Mouse (Mus musculus) brain, embryonic 14.5 days (tissue): ENCODE data around the gene Fam241a. TPM values are rescaled to one million over a fixed set of nuclear protein-coding genes. Genes with fewer than 3 reads are reported as not detected.

Experiments used
- DNase-seq: peaks from one replicate; pipeline ENCODE4 v3.0.0-alpha.2; 2011; ENCODE audit warnings: low read depth
- CTCF ChIP-seq: fragments of 200-500 bp; IDR thresholded peaks from 2 replicates; pipeline ENCODE4 v1.5.1; 2012; ENCODE audit warnings: inconsistent platforms, mild to moderate bottlenecking, moderate library complexity, borderline replicate concordance; ENCODE audit not compliant: insufficient read depth, insufficient read length; ENCODE audit errors: extremely low read depth
- POLR2A ChIP-seq: fragments of 200-500 bp; IDR thresholded peaks from 2 replicates; pipeline ENCODE4 v1.6.1; 2012; ENCODE audit warnings: mild to moderate bottlenecking, inconsistent platforms, borderline replicate concordance; ENCODE audit not compliant: poor library complexity, insufficient read depth, insufficient read length, severe bottlenecking; ENCODE audit errors: extremely low read depth
- polyA plus RNA-seq: library from polyadenylated mRNA; depleted of rRNA; stranded (reverse); fragments of >200 nt; gene quantifications from 2 replicates; pipeline ENCODE4 v1.2.3, GENCODE M21; 2012; rRNA removed

Fam241a gene
- polyA plus RNA-seq, 1 experiment: 6.3 TPM

DNA sequence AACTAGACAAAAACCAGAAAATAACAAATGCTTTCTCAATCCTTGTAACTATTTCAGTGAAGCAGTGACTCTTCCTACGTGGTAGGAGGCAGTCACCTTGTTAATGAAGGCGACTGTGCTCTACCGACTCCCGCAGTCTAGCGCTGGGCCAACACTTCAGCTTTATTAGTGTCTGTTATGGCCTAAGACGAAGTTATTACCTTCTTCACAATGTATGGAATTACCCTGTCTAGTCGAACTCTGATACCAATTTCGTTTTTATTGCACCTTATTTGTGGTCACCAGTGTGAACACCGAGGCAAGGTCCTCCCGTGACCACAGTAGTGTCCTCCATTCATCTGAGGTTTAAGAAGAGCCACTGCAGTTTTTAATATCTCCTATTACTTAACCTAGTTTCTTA, 65.9 kb downstream of the Fam241a start:
- TF ChIP-seq POLR2A (no peak), CTCF (no peak)
- no peak for DNase-seq

GRCm38 (mm10) chr3:127827123-127827522, 69.0 kb downstream of the Fam241a start:
- peak; percentile 49 for DNase-seq
- TF ChIP-seq POLR2A (no peak), CTCF (no peak)

- DNase-seq: no peak
- no peak for TF ChIP-seq POLR2A
- TF ChIP-seq CTCF: no peak
Measured at GRCm38 (mm10) chr3:127826503-127826902, 69.6 kb downstream of the Fam241a start.

GRCm38 (mm10) chr3:127823886-127824863, 71.9 kb downstream of the Fam241a start:
- no peak for TF ChIP-seq CTCF
- TF ChIP-seq POLR2A: no peak
- no peak for DNase-seq

GRCm38 (mm10) chr3:127821209-127821608, 74.9 kb downstream of the Fam241a start:
- no peak for DNase-seq
- no peak for TF ChIP-seq POLR2A
- no peak for TF ChIP-seq CTCF

GRCm38 (mm10) chr3:127820400-127820799, 75.7 kb downstream of the Fam241a start:
- TF ChIP-seq POLR2A: no peak
- no peak for TF ChIP-seq CTCF

More at GRCm38 (mm10) chr3:127820400-127820799, 75.7 kb downstream of the Fam241a start:
- DNase-seq: no peak

Other genes starting within 250 kb of the Fam241a start
- gene Alpk1, start 115.8 kb downstream of the Fam241a start, polyA plus RNA-seq: 2.2 and 2.6 TPM in 2 replicates
- gene Tifa, start 106.5 kb downstream of the Fam241a start, polyA plus RNA-seq: 2.5 and 3.0 TPM in 2 replicates
- 43.9 and 69.3 TPM in 2 replicates for gene Ap1ar, start 58.8 kb downstream of the Fam241a start, polyA plus RNA-seq